Mouse (Mus musculus) hindbrain, embryonic 14.5 days (tissue): ENCODE results near the gene Madd. TPM values are rescaled to one million over a fixed set of nuclear protein-coding genes. Genes with fewer than 3 reads are reported as not detected.

Source experiments
- ATAC-seq: fragments of 200-750 bp; cut with Nextera tagmentation; 2 replicates; pipeline ENCODE4 v1.8.0; 2017; ENCODE audit warnings: moderate number of reproducible peaks, mild to moderate bottlenecking, moderate TSS enrichment, moderate library complexity; ENCODE audit not compliant: low FRiP score
- DNase-seq: peaks from one replicate; pipeline ENCODE4 v3.0.0-alpha.2; 2015; ENCODE audit warnings: low spot score
- H3K27ac ChIP-seq: fragments of 300-500 bp; sonication (generic); 2 replicates; pipeline ENCODE4 v1.5.1; 2014; ENCODE audit warnings: mild to moderate bottlenecking, moderate library complexity
- H3K27me3 ChIP-seq: fragments of 300-500 bp; sonication (generic); 2 replicates; pipeline ENCODE4 v1.6.1; 2014; ENCODE audit warnings: mild to moderate bottlenecking, low read length, mixed read lengths; ENCODE audit not compliant: control insufficient read depth, insufficient read depth
- H3K36me3 ChIP-seq: fragments of 300-500 bp; sonication (generic); replicated peaks from 2 replicates; pipeline ENCODE4 v1.6.1; 2014; ENCODE audit not compliant: control insufficient read depth, insufficient read depth
- H3K4me1 ChIP-seq: fragments of 300-500 bp; sonication (generic); replicated peaks from 2 replicates; pipeline ENCODE4 v1.6.1; 2014; ENCODE audit warnings: antibody characterized with exemption, low read length, mixed read lengths; ENCODE audit not compliant: control insufficient read depth, insufficient read depth
- H3K4me2 ChIP-seq: fragments of 300-500 bp; sonication (generic); replicated peaks from 2 replicates; pipeline ENCODE4 v1.6.1; 2014; ENCODE audit warnings: mild to moderate bottlenecking, moderate library complexity
- H3K4me3 ChIP-seq: fragments of 300-500 bp; sonication (generic); replicated peaks from 2 replicates; pipeline ENCODE4 v1.5.1; 2014; ENCODE audit warnings: mild to moderate bottlenecking, low read length
- H3K9ac ChIP-seq: fragments of 300-500 bp; sonication (generic); 2 replicates; pipeline ENCODE4 v1.6.1; 2014
- H3K9me3 ChIP-seq: fragments of 300-500 bp; sonication (generic); 2 replicates; pipeline ENCODE4 v1.6.1; 2016; ENCODE audit warnings: low read length; ENCODE audit not compliant: control insufficient read depth
- WGBS: fragments of 180-500 bp; shearing (Covaris S2); extraction: QIAGEN DNeasy Blood & Tissue Kit; methylation state at CpG from one replicate; pipeline ENCODE4 v1.1.7; 2014; 5-methylcytosine and 5-hydroxymethylcytosine counted together
- polyA plus RNA-seq: library from polyadenylated mRNA; unstranded; fragments of >200 nt; fragmentation: Nextera tagmentation; extraction: Ambion mirVana; gene quantifications from 2 replicates; pipeline ENCODE4 v1.2.1, GENCODE M21; 2014

Madd gene
- polyA plus RNA-seq, 1 experiment from 2014 or later, result 51.6 TPM

DNA sequence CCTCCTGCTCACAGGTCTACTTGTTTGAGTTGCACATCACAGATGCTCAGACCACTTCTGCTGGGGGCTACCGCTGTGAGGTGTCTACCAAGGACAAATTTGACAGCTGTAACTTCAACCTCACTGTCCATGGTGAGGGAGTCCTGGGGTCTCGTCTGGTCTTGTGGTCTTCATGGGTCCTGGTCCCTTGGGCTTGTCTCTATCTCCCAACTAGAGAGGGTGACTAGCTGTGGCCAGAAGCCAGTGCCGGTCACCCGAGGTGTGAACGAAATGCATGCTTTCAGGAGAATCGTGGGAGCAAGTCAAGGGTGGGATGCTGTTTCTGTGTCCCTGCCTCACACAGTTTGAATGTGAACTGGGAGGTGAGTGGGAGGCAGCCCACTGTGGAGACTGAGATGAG is 62.6 kb downstream of the Madd start:
- 84% methylated on average over 6 of the region's 6 CpGs for WGBS
- Histone ChIP-seq H3K36me3 (no peaks in the 10 kb centered on the region), H3K27ac (no peak overlapping the region), H3K4me2 (no peak overlapping the region), H3K27me3 (no peaks in the 10 kb centered on the region), H3K4me3 (no peak overlapping the region), H3K9me3 (no peaks in the 10 kb centered on the region), H3K9ac (no peak overlapping the region), H3K4me1 (no peaks in the 10 kb centered on the region)
- DNase-seq (no peak), ATAC-seq (no peak)

DNA sequence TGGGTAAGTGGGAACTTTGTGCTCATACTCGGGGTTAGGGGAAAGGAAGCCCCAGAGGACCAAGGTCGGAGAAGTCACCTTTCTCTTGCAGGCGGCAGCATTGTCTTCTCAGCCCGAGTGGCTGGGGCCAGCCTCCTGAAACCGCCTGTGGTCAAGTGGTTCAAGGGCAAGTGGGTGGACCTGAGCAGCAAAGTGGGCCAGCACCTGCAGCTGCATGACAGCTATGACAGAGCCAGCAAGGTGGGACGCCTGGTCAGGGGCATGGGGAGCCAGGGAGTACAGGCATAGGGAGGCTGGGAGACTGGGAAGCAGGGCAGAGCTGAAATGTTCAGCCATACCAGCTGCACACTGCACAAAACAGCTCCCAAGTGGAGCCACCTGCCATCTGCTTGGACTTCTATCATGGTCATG is 63.4 kb downstream of the Madd start:
- H3K27ac ChIP-seq, result no peak overlapping the region
- H3K4me3 ChIP-seq, result no peak overlapping the region
- 72% methylated on average over 6 of the region's 6 CpGs for WGBS
- H3K9ac ChIP-seq, result no peak overlapping the region
- ATAC-seq (no peak), DNase-seq (no peak)
- H3K4me1 ChIP-seq, result peaks cover 2% of the 10 kb centered on the region; the same call in 1 of the 2 replicates
- no peaks in the 10 kb centered on the region for H3K9me3 ChIP-seq
- H3K27me3 ChIP-seq, result 0 out of 2 replicates have a peak, but pooled peaks cover 2% of the 10 kb centered on the region
- H3K4me2 ChIP-seq, result no peak overlapping the region
- no peaks in the 10 kb centered on the region for H3K36me3 ChIP-seq

DNA sequence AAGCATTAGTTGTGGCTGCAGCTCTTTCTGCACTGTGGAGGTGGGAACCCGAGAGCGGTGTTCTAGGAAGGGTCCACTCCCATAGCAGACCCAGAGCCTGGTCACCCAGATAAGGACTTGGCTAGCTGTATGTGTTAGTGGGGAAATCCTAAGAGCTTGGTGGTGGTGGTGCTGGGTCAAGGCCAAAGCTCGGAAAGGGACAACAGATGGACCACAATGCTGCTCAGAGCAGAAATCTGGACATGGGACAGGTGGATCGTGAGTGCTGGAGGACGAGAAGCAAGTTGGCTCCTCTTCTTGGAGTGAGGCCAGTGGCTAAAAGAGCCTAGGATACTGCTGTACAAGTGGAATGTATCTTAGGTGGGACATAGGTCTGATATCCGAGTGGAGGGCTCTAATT is 64.1 kb downstream of the Madd start:
- peaks cover 6% of the 10 kb centered on the region; the same call in 1 of the 2 replicates for H3K4me1 ChIP-seq
- no peak for DNase-seq
- H3K27ac ChIP-seq, result no peak overlapping the region
- H3K9me3 ChIP-seq, result no peaks in the 10 kb centered on the region
- H3K9ac ChIP-seq, result no peak overlapping the region
- no peak overlapping the region for H3K4me2 ChIP-seq
- ATAC-seq, result no peak
- H3K4me3 ChIP-seq, result no peak overlapping the region
- H3K36me3 ChIP-seq, result no peaks in the 10 kb centered on the region
- WGBS, result 91% methylated on average over 6 of the region's 6 CpGs
- H3K27me3 ChIP-seq, result 0 out of 2 replicates have a peak, but pooled peaks cover 4% of the 10 kb centered on the region

DNA sequence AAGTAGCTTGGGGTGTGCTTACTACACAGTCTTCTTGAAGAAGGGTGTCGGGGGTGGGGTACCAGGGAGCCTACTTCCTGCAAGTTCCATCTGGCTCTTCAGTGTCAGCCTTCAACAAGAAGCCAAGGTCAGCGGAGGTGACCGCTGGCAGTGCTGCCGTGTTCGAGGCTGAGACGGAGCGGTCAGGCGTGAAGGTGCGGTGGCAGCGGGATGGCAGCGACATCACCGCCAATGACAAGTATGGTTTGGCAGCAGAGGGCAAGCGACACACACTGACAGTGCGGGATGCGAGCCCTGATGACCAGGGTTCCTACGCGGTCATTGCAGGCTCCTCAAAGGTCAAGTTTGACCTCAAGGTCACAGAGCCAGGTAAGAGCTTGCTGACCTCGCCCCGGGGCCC is 64.6 kb downstream of the Madd start:
- 0 out of 2 replicates have a peak, but pooled peaks cover 4% of the 10 kb centered on the region for H3K27me3 ChIP-seq
- no peak overlapping the region for H3K4me3 ChIP-seq
- no peak overlapping the region for H3K9ac ChIP-seq
- peaks cover 6% of the 10 kb centered on the region; the same call in 1 of the 2 replicates for H3K4me1 ChIP-seq
- ATAC-seq (no peak), DNase-seq (no peak)
- H3K36me3 ChIP-seq, result no peaks in the 10 kb centered on the region
- WGBS, result 89% methylated on average over 19 of the region's 19 CpGs
- H3K9me3 ChIP-seq, result no peaks in the 10 kb centered on the region
- H3K27ac ChIP-seq, result no peak overlapping the region
- no peak overlapping the region for H3K4me2 ChIP-seq

DNA sequence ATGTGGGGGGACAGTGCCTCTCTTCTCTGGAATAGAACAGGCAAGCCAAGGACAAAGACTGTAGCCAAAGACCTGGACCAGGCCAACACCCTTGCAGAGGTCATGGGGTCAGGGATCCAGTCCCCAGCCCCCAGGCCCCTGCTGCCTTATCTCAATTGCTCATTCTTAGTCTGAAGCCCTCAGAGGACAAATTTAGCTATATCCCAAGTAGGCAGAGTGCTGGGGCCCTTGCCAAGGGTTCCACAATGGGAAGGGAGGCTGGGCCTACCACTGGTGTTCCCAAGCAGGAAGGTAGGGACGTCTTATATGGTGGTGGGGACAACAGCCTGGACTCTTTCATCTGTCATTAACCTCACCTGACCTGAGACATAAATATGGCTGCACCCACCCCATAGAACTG is 65.0 kb downstream of the Madd start:
- no peak overlapping the region for H3K9ac ChIP-seq
- H3K9me3 ChIP-seq, result no peaks in the 10 kb centered on the region
- no peak overlapping the region for H3K4me2 ChIP-seq
- H3K27ac ChIP-seq, result no peak overlapping the region
- ATAC-seq, result no peak
- H3K27me3 ChIP-seq, result 0 out of 2 replicates have a peak, but pooled peaks cover 4% of the 10 kb centered on the region
- no peak overlapping the region for H3K4me3 ChIP-seq
- H3K4me1 ChIP-seq, result peaks cover 6% of the 10 kb centered on the region; the same call in 1 of the 2 replicates
- no peak for DNase-seq
- no peaks in the 10 kb centered on the region for H3K36me3 ChIP-seq
- 82% methylated on average over 1 of the region's 1 CpGs for WGBS

DNA sequence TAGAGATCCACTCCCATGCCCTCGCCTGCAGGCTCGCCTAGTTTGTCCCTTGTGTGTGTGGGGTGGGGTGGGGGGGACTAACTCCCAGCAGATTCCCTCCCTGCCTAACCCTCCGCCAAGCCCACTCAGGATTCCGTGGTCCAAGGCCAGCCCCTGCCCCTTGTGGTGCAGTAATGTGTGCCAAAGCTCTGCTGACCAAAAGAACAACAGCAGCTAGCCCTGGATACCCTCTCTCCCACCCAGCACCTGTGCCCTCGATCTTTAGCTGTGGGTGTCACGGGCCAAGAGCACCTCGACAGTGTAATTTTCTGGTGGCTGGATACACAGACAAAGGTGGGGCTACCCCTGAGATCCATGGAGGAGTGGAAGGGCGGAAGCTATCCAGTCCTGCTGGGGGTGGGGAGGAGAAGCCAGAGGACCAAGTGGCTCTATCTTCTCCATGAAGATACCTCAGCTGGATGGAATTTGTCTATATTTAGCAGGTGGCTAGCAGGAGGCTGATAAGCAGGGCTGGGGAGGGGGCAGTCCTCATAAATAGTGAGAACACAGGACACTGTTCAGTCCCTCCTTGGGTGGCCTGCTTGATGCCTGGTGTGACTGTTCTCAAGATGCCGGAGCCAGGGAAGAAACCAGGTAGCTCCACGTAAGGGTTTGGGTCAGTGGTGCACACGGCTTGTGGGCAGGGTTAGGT is 65.9 kb downstream of the Madd start, which contains the start of gene Mybpc3:
Gene Mybpc3, plus strand, starts transcription at position 560 of the 691 bp plus-strand sequence.
- WGBS, result 81% methylated on average over 11 of the region's 11 CpGs
- H3K9me3 ChIP-seq, result no peaks in the 10 kb centered on the region
- H3K9ac ChIP-seq, result no peak within 1 kb of the TSS
- H3K36me3 ChIP-seq, result no peaks in the 10 kb centered on the region
- peaks cover 6% of the 10 kb centered on the region; the same call in 1 of the 2 replicates for H3K4me1 ChIP-seq
- 0 out of 2 replicates have a peak, but pooled peaks cover 4% of the 10 kb centered on the region for H3K27me3 ChIP-seq
- no peak for ATAC-seq
- no peak within 1 kb of the TSS for H3K4me3 ChIP-seq
- no peak within 1 kb of the TSS for H3K4me2 ChIP-seq
- DNase-seq, result no peak
- H3K27ac ChIP-seq, result no peak within 1 kb of the TSS

DNA sequence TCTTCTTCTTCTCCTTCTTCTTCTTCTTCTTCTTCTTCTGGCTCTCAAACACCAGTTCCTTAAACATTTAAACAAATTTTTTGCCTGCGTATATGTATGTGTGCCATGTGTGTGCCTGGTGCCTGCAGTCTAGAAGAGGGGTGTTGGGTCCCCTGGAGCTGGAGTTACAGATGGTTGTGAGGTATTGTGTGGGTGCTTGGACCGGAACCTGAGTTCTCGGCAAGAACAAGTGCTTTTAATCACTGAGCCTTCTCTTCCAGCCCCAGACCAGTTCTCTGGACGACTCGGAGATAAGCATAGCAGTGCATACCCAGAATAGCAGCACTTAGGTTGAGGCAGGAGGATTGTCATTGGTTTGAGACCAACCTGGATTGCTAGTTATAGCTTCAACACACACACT is 66.8 kb downstream of the Madd start:
- H3K4me2 ChIP-seq, result no peak overlapping the region

DNA sequence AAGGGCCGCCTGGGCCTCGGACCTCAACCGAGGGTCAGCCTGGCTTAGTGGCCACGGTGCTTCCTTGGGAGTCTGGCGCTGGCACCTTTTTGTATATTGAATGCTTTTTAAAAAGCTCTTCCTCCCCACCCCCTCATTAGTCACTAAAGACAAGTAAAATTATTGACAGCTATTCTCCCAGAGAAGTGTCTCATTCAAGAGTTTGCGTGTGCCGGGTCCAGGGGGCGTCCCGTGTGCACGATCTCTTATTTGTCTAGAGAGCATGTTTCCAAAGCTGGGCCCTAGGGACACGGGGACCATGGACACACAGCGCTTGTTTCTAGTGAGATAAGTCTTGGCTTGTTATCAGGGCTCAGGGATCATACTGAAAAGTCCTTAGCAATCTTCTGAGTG is 68.1 kb downstream of the Madd start:
- DNase-seq (no peak), ATAC-seq (no peak)
- WGBS, result 32% methylated on average over 12 of the region's 12 CpGs
- H3K4me1 ChIP-seq, result peaks cover 6% of the 10 kb centered on the region; the same call in 1 of the 2 replicates
- no peaks in the 10 kb centered on the region for H3K36me3 ChIP-seq
- H3K27me3 ChIP-seq, result 0 out of 2 replicates have a peak, but pooled peaks cover 4% of the 10 kb centered on the region
- H3K4me2 ChIP-seq, result peak overlapping the region; percentile 62
- no peaks in the 10 kb centered on the region for H3K9me3 ChIP-seq
- no peak overlapping the region for H3K27ac ChIP-seq
- peak overlapping the region; percentile 29 for H3K4me3 ChIP-seq
- peak overlapping the region; percentile 49 for H3K9ac ChIP-seq

More for the DNA sequence above, 66.8 kb downstream of the Madd start:
- Histone ChIP-seq H3K4me3 (no peak overlapping the region), H3K4me1 (peaks cover 6% of the 10 kb centered on the region; the same call in 1 of the 2 replicates), H3K9ac (no peak overlapping the region), H3K9me3 (no peaks in the 10 kb centered on the region), H3K27ac (no peak overlapping the region), H3K27me3 (0 out of 2 replicates have a peak, but pooled peaks cover 4% of the 10 kb centered on the region), H3K36me3 (no peaks in the 10 kb centered on the region)
- 86% methylated on average over 5 of the region's 5 CpGs for WGBS
- no peak for ATAC-seq
- no peak for DNase-seq

DNA sequence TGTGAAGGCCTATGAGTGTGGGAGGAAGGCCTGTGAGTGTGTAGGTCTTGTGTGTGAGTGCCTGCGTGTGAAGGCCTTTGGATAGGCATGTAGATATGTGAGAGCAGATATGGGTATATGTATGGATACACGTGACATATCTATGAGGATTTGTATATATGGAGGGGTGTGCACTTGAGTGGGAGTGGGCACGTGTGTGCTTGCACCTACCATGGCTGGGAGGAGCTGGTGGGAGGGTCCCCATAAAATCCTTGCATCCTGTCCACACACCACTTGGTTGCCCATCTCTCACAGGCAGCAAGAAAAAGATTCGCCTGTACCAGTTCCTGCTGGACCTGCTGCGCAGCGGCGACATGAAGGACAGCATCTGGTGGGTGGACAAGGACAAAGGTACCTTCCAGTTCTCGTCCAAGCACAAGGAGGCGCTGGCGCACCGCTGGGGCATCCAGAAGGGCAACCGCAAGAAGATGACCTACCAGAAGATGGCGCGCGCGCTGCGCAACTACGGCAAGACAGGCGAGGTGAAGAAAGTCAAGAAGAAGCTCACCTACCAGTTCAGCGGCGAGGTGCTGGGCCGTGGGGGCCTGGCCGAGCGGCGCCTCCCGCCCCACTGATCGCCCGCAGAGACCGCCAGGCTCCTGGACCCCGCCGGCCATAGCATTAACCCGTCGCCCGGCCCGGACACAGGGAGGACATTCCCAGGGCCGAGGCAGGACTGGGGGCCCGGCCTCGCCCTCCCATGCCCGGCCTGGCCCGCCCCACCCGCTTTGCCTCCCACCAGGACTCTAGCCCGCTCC is 68.7 kb downstream of the Madd start:
- no peaks in the 10 kb centered on the region for H3K36me3 ChIP-seq
- peaks cover 6% of the 10 kb centered on the region; the same call in 1 of the 2 replicates for H3K4me1 ChIP-seq
- no peaks in the 10 kb centered on the region for H3K9me3 ChIP-seq
- ATAC-seq (peak; percentile 54; the same call in 1 of the 2 replicates), DNase-seq (peak; percentile 83)
- WGBS, result 9% methylated on average over 33 of the region's 42 CpGs
- H3K9ac ChIP-seq, result peak overlapping the region; percentile 49
- peak overlapping the region; percentile 62 for H3K4me2 ChIP-seq
- H3K27ac ChIP-seq, result no peak overlapping the region
- H3K27me3 ChIP-seq, result 0 out of 2 replicates have a peak, but pooled peaks cover 4% of the 10 kb centered on the region
- H3K4me3 ChIP-seq, result peak overlapping the region; percentile 29
